Mouse (Mus musculus): ENCODE data around the gene A4galt. TPM values are rescaled to one million over a fixed set of nuclear protein-coding genes. Genes with fewer than 3 reads are reported as not detected.

The A4galt gene
- 0.05 and 0.07 TPM in 2 replicates for polyA plus RNA-seq (2015; fragmentation: Nextera tagmentation; extraction: Ambion mirVana)

DNA sequence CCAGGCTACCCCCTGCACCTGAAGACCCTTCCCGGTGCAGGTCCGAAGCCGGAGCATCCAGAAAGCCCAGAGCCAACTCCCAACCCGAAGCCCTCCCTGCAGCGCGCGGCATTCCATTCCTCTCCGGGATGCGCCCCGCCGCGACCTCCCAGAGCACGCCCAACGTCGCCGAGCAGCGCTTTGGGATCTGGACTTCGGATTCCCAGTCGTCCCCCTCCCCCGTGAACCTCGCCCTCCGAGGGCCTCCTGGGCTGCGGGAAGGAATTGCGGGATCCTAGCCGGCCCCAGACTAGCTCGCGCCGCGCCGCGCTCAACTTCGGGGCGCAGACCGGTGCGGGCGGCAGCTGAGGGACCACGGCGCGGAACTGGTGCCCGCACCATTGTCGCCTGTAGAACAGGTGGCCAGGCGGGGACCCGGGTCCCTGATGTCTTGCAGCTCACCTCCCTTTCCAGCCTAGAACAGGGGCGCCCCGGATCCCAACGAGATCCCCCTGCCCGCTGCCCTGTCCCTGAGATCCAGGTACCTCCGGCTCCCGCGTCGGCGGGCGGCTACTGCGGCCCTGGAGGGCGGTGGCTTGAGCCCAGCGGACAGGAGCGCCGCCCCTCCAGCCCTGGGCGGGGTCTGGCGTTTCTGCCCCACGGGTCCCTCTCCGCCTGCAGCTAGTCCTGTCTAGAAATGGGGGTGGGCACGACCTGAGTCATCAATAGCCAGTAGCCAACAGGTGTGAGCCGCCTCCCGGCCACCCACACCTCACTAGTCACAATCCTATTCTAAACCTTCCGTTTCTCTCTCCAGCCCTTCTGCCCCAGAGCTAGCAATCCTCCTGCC, at the start of gene A4galt:
A4galt (minus strand) TSS at position 599 of the 829 bp plus-strand sequence.
- Histone ChIP-seq H3K36me3 (no peaks in the 10 kb centered on the region), H3K27ac (no peak within 1 kb of the TSS), H3K9ac (0 out of 2 replicates have a peak within 1 kb of the TSS, but pooled peaks have one; percentile 41), H3K9me3 (replicated peaks) (no peaks in the 10 kb centered on the region), H3K4me2 (peak within 1 kb of the TSS; percentile 63), H3K4me3 (replicated peaks) (peak within 1 kb of the TSS; percentile 46), H3K4me1 (replicated peaks) (peaks cover 23% of the 10 kb centered on the region), H3K27me3 (peaks cover 59% of the 10 kb centered on the region)
- DNase-seq (no peak), ATAC-seq (ENCODE audit: low read depth) (no peak)
- WGBS (ENCODE audit: insufficient replicate concordance): 2% methylated on average over 52 of the region's 66 CpGs

DNA sequence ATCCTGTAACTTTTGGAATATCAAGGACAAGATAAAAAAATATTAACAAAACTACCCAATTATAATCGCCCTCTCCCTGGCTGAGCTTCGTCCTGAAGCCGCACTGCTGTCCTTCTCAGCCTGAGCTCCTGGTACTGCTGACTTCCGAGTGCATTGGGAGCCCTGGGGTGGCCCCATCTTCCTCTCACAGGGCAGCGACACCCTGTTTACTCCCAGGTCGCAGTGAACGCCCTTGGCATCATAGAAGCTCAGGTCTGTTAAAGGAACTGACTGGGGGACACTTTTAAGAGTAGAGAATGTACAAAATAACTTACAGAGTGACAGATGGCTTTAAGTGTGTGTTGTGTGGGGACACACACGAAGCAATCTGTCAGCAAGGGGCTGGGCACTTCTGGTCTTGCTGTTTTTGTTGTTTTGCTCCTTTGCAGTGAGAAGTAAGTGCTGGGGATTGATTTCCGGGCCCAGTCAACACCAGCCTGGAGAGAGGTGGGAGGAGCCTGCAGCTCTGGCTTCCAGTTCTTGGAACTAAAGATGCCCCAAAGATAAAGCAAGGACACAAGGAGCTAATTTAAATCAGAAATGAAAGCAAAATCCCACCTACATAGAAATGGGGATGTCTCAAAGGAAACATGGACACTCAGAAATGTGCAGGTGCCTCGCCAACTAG, 48.5 kb upstream of the A4galt start:
- Histone ChIP-seq H3K27me3 (no peaks in the 10 kb centered on the region), H3K4me1 (replicated peaks) (peaks cover 34% of the 10 kb centered on the region), H3K4me3 (replicated peaks) (no peak overlapping the region), H3K9ac (no peak overlapping the region; the same call in 1 of the 2 replicates), H3K36me3 (peaks cover 8% of the 10 kb centered on the region; the same call in 1 of the 2 replicates), H3K27ac (peak overlapping the region; percentile 69), H3K4me2 (no peak overlapping the region), H3K9me3 (replicated peaks) (no peaks in the 10 kb centered on the region)
- DNase-seq (no peak), ATAC-seq (ENCODE audit: low read depth) (peak; percentile 70)
- 55% methylated on average over 10 of the region's 10 CpGs for WGBS (ENCODE audit: insufficient replicate concordance)

DNA sequence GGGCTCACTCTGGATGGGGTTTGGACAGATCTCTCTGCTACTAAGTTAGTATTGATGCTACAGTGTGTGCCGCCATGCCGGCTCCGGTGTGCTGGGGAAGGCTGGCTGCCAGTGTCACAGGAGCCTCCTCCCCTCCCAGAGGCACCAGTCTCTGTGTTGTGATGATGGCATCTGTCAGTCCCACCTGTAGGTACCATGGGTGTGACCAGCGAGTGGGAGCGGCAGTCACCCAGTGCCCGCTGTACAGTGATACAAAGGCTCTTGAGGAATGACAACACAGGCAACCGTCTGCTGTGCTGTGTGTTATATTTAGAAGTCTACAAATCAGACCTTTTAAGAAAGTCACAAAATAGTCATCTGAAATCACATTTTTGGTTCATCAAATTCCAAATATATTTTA, 47.9 kb upstream of the A4galt start:
- ATAC-seq (ENCODE audit: low read depth): peak; percentile 52
- H3K9ac ChIP-seq: peak overlapping the region; percentile 22; the same call in 1 of the 2 replicates
- no peak overlapping the region for H3K4me3 ChIP-seq (replicated peaks)
- H3K27ac ChIP-seq: peak overlapping the region; percentile 64
- DNase-seq: no peak
- H3K27me3 ChIP-seq: no peaks in the 10 kb centered on the region
- no peak overlapping the region for H3K4me2 ChIP-seq
- H3K4me1 ChIP-seq (replicated peaks): peaks cover 29% of the 10 kb centered on the region
- WGBS (ENCODE audit: insufficient replicate concordance): 78% methylated on average over 7 of the region's 7 CpGs
- peaks cover 8% of the 10 kb centered on the region; the same call in 1 of the 2 replicates for H3K36me3 ChIP-seq
- H3K9me3 ChIP-seq (replicated peaks): no peaks in the 10 kb centered on the region

DNA sequence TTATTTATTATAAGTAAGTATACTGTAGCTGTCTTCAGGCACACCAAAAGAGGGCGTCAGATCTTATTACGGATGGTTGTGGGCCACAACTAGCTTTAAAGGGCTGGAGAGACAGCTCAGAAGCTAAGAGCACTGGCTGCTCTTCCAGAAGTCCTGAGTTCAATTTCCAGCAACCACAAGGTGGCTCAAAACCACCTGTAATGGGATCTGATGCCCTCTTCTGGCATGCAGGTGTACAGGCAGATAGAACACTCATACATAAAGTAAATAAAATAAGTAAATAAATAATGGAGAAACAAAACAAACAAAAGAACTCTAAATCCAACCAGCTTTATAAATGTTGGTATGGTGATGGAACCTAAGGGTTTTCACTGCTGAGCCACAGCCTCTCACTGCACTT, 47.2 kb upstream of the A4galt start:
- no peak overlapping the region for H3K4me3 ChIP-seq (replicated peaks)
- no peaks in the 10 kb centered on the region for H3K27me3 ChIP-seq
- H3K4me1 ChIP-seq (replicated peaks): peaks cover 23% of the 10 kb centered on the region
- H3K9ac ChIP-seq: 0 out of 2 replicates have a peak overlapping the region, but pooled peaks have one; percentile 22
- H3K4me2 ChIP-seq: no peak overlapping the region
- ATAC-seq (ENCODE audit: low read depth) (no peak), DNase-seq (no peak)
- H3K9me3 ChIP-seq (replicated peaks): no peaks in the 10 kb centered on the region
- WGBS (ENCODE audit: insufficient replicate concordance): 64% methylated on average over 2 of the region's 2 CpGs
- H3K36me3 ChIP-seq: peaks cover 8% of the 10 kb centered on the region; the same call in 1 of the 2 replicates
- H3K27ac ChIP-seq: peak overlapping the region; percentile 64

- ATAC-seq (ENCODE audit: low read depth) (no peak), DNase-seq (no peak)
- Histone ChIP-seq H3K36me3 (peaks cover 8% of the 10 kb centered on the region; the same call in 1 of the 2 replicates), H3K4me1 (replicated peaks) (peaks cover 21% of the 10 kb centered on the region), H3K27ac (no peak overlapping the region), H3K4me3 (replicated peaks) (no peak overlapping the region), H3K9ac (no peak overlapping the region), H3K27me3 (no peaks in the 10 kb centered on the region), H3K9me3 (replicated peaks) (no peaks in the 10 kb centered on the region), H3K4me2 (no peak overlapping the region)
- WGBS (ENCODE audit: insufficient replicate concordance): 71% methylated on average over 8 of the region's 8 CpGs
Observed at GRCm38 (mm10) chr15:83298313-83298712, 46.7 kb upstream of the A4galt start.

DNA sequence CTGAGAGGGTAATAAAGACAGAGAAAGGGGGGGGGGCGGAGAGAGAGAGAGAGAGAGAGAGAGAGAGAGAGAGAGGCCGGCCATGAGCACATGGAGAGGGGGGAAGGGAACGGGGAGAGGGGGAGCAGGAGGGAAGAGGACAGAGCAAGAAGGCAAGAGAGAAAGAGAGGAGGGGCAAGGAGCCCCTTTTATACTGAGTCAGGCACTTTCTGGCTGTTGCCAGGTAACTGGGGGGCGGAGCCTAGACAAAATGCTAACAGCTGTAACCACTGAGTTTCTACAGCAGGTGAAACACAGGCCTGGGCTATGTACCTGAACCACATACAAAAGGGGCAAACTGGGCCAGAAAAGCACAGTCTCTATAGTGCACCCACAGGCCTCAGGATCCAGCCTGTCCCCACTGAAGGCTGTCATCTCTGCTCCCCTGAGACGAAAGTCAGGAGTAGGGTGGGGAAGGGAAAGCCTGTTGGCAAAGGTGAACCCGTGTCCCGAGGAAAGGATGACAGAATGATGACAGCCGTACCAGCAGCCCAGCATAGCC, 45.3 kb upstream of the A4galt start:
- Histone ChIP-seq H3K4me2 (no peak overlapping the region), H3K36me3 (peaks cover 5% of the 10 kb centered on the region; the same call in 1 of the 2 replicates), H3K27me3 (no peaks in the 10 kb centered on the region), H3K9me3 (replicated peaks) (no peaks in the 10 kb centered on the region), H3K4me3 (replicated peaks) (no peak overlapping the region), H3K9ac (no peak overlapping the region), H3K4me1 (replicated peaks) (peaks cover 30% of the 10 kb centered on the region), H3K27ac (no peak overlapping the region)
- WGBS (ENCODE audit: insufficient replicate concordance): 69% methylated on average over 8 of the region's 8 CpGs
- DNase-seq (no peak), ATAC-seq (ENCODE audit: low read depth) (no peak)

DNA sequence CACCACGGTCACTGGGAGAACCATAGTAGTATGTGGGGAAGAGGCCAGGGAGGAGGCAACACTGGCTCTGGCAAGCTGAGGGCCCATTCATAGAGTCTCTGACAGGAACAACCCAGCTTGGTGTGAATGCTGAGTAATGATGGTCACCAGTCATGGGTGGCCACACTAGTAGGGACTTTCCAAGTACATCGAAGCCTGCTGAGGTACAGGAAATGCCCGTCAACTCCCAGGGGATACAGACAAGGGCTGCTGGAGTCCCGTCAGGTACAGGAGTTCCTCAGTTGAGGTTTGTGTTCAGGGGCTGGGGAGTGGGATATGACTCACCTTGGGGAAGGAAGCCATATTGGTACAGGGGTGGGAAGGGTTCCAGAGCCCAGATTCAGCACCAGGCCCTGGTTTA, 44.5 kb upstream of the A4galt start:
- no peak overlapping the region for H3K27ac ChIP-seq

GRCm38 (mm10) chr15:83294954-83295353, 43.4 kb upstream of the A4galt start:
- Histone ChIP-seq H3K27me3 (no peaks in the 10 kb centered on the region), H3K9ac (no peak overlapping the region), H3K9me3 (replicated peaks) (no peaks in the 10 kb centered on the region), H3K4me3 (replicated peaks) (no peak overlapping the region), H3K27ac (no peak overlapping the region; the same call in 1 of the 2 replicates), H3K4me1 (replicated peaks) (peaks cover 17% of the 10 kb centered on the region), H3K36me3 (peaks cover 5% of the 10 kb centered on the region; the same call in 1 of the 2 replicates), H3K4me2 (no peak overlapping the region)
- WGBS (ENCODE audit: insufficient replicate concordance): 39% methylated on average over 3 of the region's 3 CpGs
- no peak for DNase-seq
- ATAC-seq (ENCODE audit: low read depth): no peak

More for the DNA sequence above, 44.5 kb upstream of the A4galt start:
- Histone ChIP-seq H3K9me3 (replicated peaks) (no peaks in the 10 kb centered on the region), H3K4me1 (replicated peaks) (peaks cover 28% of the 10 kb centered on the region), H3K36me3 (peaks cover 5% of the 10 kb centered on the region; the same call in 1 of the 2 replicates), H3K4me2 (no peak overlapping the region), H3K4me3 (replicated peaks) (no peak overlapping the region), H3K27me3 (no peaks in the 10 kb centered on the region), H3K9ac (no peak overlapping the region)
- DNase-seq (no peak), ATAC-seq (ENCODE audit: low read depth) (no peak)
- WGBS (ENCODE audit: insufficient replicate concordance): 52% methylated on average over 4 of the region's 4 CpGs

- no peaks in the 10 kb centered on the region for H3K27me3 ChIP-seq
- no peak overlapping the region for H3K27ac ChIP-seq
- no peaks in the 10 kb centered on the region for H3K36me3 ChIP-seq
- peaks cover 9% of the 10 kb centered on the region; the same call in 1 of the 2 replicates for H3K4me1 ChIP-seq (replicated peaks)
- WGBS (ENCODE audit: insufficient replicate concordance): 71% methylated on average over 8 of the region's 8 CpGs
- ATAC-seq (ENCODE audit: low read depth): no peak
- H3K9ac ChIP-seq: no peak overlapping the region
- no peak for DNase-seq
- no peak overlapping the region for H3K4me2 ChIP-seq
- H3K4me3 ChIP-seq (replicated peaks): no peak overlapping the region
- H3K9me3 ChIP-seq (replicated peaks): no peaks in the 10 kb centered on the region
Observed at GRCm38 (mm10) chr15:83293706-83294645, 42.4 kb upstream of the A4galt start.

GRCm38 (mm10) chr15:83293144-83293543, 41.6 kb upstream of the A4galt start:
- 64% methylated on average over 6 of the region's 6 CpGs for WGBS (ENCODE audit: insufficient replicate concordance)
- Histone ChIP-seq H3K27ac (peak overlapping the region; percentile 36), H3K27me3 (no peaks in the 10 kb centered on the region), H3K4me3 (replicated peaks) (no peak overlapping the region), H3K4me2 (no peak overlapping the region), H3K9ac (no peak overlapping the region), H3K36me3 (no peaks in the 10 kb centered on the region), H3K4me1 (replicated peaks) (peaks cover 9% of the 10 kb centered on the region; the same call in 1 of the 2 replicates), H3K9me3 (replicated peaks) (no peaks in the 10 kb centered on the region)
- DNase-seq (no peak), ATAC-seq (ENCODE audit: low read depth) (peak; percentile 41; the same call in 1 of the 2 replicates)

All from liver, embryonic 13.5 days (tissue).